Mouse (Mus musculus): ENCODE results near the gene Grb10.

DNA sequence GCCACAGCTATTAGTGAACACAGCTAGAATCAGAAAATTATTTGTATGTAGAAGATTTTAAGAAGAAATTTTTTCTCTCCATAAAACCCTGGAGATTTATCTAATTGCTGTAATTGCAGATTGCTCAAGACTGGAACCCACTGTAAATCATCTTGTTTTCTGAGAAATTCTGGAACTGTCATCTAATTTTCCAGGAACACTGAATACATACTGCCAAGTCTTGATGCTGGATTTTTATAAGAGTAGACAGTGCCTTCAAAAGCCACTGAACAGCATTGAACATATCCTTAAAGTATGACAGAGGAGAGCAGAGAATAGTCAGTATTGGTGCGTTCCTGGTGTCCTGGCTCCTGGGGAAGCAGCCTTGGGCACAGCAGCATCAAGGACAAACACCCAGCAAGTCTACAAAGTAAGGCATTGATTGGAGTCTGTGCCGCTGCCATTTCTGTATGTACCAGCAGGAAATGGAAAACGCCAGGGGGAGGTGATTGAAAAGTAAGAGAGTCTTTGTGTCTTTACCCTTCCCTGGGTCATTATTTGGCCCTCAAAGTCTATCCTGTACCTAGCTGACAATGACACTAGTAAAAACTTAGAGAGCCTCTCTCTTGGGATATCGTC lies 38.1 kb downstream of the Grb10 start:
- TF ChIP-seq CTCF (IDR thresholded peaks at IDR 0.05; ENCODE audit: low read depth, low read length) (no peak), POLR2AphosphoS5 (IDR thresholded peaks at IDR 0.05; ENCODE audit: insufficient replicate concordance, low read depth, low read length) (no peak), TAL1 (conservative IDR thresholded peaks at IDR 0.05; ENCODE audit: low read depth, low read length) (no peak), GATA2 (IDR thresholded peaks at IDR 0.05; ENCODE audit: borderline replicate concordance, low read depth, low read length) (no peak)
